Mouse (Mus musculus) thymus, postnatal 25 days (tissue): ENCODE data around the gene Insig1.

Source experiments
- DNase-seq: peaks from one replicate; pipeline ENCODE4 v3.0.0; 2022

Insig1 gene

DNA sequence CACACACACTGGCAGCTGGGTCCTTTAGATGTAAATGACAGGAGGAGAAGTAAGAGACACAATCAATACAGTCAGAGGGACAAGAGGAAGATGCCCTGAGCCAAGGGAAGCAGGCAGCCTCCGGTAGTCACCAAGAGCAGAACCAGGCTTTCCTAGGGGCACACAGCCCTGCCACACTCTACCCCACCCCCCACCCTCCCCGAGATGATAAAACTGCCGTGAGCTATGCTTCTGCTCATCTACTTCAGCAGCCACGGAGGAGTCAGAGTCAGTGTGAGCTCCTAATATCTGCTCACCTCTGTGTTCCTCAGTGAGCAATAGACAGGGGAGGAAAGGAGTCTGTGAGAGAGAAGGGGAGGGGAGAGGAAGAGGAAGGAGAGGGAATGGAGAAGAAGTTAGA lies 5.9 kb upstream of the Insig1 start:
- no peak for DNase-seq

DNA sequence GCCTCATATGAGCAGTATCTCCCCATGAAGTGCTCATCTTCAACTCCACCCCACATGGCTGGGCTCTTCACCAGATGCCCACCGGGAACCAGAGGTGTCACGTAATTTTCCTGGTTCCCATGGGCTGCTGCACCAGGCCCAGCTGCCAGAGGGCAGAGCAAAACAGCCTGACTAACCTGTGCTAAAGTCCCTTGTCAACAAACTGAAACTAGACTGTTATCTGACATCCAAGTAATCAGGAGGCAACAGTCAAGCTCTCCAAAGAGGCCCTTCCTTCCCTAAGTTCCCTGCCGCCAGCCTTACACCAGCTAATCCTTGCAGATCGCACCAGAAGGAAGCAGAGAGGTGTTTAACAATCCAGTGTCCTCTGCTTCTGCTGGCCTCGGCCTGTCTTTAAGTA lies 4.9 kb upstream of the Insig1 start:
- DNase-seq, result no peak

DNA sequence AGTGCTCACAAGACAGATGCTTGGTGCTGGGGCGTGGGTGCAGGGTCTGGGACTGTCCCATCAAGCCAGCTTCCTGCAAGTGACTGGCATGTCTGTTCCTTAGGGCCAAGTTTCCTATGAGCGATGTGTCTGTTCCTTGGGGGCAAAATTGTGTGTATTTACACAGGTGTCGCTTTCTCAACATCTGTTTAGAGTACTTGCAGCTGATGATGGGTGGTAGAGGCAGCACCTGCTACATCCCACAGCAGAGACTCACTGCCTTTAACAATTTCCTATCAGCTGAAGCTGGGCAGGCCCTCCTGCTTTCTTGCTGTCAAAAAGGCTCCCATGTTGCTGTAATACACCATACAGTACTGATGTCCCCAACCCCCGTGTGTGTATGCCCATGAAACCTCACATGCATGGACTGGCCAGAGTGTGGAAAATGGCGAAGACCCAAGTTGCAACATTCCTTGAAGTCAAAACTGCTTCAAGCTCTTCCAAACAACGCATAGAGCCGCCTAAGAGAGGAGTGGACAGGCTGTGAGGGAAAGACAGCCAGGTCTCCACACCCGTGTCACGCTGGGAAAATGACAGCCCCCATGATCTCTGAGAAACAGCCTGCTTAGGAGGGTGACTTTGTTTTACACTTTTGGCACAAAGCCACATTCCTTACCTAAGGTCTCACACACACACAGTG lies 875 bp upstream of the Insig1 start:
- peak; percentile 17 for DNase-seq

DNA sequence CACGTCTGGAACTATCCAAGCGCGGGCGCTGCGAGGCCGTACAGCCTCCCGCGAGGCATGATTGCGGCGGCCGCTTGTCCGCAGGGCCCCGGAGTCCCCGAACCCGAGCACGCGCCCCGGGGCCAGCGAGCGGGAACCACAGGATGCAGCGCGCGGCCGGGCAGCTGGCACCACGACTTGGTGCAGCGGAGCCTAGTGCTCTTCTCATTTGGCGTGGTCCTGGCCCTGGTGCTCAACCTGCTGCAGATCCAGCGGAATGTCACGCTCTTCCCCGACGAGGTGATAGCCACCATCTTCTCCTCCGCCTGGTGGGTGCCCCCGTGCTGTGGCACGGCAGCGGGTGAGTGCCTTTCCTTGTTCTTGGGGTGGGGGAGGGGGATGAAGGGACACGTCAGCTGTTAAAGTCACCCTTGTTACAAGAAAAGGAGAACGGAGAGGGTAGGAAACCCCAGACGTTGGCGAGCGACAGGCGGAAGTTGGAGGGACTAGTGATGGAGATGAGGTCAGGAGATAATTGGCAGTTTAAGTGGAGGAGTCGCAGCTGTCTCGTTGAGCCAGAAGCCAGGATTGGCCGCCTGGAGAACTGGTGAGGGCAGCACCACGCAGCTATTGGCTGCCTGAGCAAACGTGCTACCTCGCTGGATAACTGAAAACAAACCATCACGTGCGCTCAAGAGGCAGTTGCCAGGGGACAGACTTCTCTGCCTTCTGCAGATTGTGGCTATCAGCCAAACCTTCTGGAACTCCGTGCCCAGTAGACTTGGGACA lies 477 bp downstream of the Insig1 start:
- DNase-seq, result peak; percentile 76

DNA sequence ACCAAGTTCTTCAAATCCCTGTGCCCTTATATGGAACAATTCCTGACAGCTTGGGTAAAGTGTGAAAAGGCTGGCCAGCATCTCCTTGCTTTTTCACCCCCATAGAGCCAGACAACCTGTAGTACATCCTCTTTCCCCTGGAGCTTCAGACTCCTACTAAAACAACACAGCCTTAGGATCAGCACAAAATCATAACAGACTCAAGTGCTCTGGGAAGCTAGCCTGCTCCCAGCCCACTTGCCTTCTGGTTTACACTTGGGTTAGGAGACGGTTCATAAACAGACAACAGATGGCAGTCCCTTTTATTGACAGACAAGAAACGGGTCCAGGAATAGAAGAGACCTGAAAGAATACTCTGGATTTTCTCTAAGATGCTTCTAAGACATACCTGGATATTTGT lies 8.3 kb downstream of the Insig1 start:
- no peak for DNase-seq

DNA sequence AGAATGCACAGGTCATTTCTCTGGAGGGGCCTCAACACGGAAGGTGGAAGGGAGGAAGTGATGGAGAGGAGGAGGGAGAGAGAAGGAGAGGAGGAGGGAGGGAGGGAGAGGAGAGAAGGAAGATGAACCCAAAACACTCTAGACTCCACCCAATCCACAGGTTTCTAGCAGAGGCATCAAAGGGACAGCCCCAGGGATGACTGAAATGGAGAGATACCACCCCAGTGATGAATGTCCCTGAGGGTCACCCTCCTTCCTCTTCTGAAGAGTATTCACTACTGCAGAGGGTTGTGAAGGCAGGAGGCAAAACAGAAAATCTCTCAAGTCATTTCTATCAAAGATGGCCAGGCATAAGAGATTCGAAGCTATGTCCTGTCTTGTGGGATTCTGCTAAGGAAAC lies 10.0 kb downstream of the Insig1 start:
- no peak for DNase-seq

DNA sequence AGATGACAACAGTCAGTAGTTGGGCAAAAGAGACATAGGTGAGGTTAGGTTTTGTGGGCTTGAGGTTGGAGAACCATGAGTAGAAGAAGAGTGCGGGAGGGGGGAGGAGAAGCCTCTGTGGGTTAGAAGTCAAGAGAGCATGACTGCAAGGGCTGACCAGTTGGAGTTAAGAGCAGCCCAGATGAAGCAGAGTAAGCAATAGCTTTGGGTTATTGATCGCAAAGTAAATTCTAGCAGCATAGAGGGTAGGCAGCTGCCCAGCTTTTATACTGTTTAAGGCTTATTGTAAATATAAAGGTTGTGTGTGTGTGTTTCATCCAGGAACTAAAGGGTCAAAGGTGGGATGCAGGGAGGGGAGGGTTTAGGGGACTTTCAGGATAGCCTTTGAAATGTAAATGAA lies 10.7 kb downstream of the Insig1 start:
- DNase-seq, result no peak

DNA sequence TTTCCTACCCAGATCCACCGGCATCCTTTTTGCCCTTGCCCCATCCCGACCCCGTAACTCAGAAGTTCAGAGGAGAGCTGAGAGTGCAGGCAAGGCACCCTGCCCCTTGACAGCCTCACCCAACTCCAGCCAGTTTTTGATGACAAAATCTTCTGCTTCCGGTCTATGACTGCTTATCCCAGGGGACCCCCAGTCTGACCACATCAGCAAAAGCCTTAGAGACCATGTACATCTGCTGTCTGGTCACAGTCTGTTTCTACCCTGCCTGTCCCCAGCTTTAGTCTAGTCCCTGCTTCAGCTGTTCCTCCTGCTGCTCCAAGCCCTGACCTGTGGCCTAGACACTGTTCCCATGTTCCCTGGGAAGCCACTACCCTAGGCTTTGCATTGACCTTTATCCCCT lies 11.1 kb downstream of the Insig1 start:
- no peak for DNase-seq

DNA sequence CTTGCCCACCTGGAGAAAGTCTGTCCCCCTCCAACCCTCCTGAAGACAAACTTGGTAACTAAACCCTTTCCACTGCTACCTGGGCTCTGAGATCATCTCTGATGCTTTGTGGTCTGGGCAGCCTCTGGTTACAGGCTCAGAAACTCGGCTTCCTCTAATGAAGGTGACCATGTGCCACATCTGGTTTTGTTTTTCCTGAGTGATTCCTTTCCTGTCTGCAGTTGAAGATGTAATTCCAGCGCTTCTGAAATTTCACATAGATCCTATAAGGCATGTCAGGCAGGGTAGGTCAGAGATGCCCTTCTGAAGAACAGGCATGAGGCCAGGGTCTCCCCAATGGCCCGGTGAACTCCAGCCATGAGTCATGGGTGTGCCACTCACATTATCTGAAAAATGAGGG lies 11.6 kb downstream of the Insig1 start:
- DNase-seq, result no peak

DNA sequence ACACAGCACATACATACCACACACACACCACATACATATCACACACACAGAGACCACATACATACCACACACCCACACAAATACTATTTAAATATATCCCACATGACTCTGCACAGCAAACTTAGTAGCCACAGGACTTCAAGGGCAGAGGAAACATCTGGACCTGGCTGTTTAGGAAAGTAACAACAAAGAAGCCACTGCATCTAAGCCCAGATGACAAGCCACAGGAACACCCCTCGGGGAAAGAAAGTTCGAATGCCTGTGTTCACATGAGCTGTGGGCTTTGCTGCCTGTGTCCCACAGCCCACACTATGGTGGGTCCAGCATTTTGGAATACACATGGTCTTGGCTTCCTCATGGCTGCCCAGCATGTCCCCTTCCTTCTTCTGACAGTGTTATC lies 13.6 kb downstream of the Insig1 start:
- no peak for DNase-seq

DNA sequence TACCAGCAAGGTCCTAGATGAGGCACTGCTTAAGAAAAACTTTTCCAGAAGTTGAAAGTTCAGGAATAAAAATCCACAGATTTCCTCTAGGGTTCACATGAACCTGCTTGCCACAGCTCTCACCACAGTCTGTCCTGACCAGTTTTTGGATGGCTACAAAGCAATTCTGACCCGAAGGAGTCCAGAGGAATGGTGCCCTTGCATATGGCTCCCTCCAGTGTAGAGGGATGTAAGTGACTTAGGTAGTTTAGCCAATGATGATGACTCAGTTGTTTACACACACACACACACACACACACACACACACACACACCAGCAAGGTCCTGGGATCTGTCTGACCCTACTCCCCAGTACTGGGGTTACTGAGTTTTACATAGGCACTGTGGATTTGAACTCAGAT lies 19.4 kb downstream of the Insig1 start:
- no peak for DNase-seq

DNA sequence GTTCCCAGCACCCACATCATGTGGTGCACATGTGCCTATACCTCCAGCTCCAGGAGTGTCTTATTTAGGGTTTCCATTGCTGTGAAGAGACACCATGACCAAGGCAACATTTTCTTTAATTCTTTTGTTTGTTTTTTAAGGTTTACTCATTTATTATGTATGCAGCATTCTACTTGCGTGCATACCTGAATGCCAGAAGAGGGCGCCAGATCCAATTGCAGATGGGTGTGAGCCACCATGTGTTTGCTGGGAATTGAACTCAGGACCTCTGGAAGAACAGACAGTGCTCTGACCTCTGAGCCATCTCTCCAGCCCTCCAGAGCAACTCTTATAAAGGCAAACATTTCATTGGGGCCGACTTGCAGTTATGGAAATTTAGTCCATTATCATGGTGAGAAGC lies 21.2 kb downstream of the Insig1 start:
- no peak for DNase-seq

DNA sequence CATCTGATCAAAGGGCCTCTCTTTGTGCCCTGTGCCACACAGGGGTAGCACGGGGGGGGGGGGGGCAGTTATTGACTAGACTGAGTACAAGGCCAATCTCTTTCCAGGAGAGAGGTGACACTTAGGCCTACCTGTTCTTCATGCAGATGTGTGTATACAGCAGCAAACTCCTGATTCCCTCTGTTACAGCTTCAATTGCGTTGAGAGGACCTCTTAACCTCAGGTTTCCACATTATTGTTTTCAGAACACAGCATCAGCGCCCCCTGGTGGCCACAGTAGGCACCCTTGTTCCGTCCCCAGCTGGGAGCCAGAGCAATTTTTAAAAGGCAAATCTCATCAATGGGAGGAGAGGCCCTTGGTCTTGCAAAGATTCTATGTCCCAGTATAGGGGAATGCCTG lies 22.7 kb downstream of the Insig1 start:
- DNase-seq, result peak; percentile 71

DNA sequence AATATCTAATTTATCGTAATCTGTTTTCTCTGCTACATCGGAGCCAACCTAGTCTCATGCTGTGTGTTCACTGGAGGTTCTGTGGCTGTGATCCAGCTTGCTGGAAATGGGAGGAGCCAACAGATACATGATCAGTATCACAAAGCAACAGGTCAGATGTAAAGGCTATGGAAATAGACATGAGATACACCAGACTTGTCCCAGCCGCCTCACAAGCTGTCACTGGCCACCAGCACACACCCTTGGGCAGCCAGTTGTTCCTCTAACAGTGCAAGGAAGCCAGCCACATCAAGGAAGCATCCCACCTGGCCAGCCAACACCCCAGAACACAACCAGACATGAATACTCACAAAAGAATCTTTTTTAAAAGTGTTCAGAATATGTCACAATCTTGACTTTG lies 23.2 kb downstream of the Insig1 start:
- no peak for DNase-seq

DNA sequence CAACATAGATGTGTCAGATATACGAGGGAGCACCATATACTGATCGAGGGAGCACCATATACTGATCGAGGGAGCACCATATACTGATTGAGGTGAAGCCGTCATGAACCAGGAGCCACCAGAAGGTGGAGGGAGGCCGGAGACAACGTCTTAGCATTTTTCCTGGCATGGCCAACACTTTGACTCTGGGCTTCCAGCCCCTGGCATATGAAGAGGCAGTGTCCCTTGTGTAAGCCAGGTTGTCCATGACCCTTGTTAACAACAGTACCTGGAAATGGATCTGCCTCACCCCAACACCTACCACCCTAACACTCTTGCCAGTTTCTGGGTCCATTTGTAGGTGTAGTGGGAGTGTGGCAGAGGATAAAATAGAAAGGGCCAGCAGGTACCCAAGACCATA lies 23.7 kb downstream of the Insig1 start:
- DNase-seq, result no peak

DNA sequence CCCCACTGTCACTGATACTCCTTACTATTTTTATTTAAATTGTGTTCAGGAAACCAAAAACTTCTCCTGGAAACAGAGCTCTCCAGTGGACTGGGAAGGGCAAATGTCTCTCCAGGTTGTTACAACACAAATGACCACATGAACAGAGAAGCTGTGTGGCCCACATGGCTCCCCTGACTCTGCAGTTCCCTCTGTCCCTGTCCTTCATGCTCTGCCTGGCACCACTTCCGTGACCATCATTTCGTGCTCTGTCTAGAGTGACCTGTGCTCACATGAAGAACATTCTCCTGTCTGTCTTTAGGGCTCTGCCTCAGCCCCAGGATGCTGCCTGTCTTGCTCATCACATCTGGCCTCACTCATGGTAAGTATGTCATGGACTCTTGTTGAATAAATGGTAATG lies 24.5 kb downstream of the Insig1 start:
- DNase-seq, result no peak

DNA sequence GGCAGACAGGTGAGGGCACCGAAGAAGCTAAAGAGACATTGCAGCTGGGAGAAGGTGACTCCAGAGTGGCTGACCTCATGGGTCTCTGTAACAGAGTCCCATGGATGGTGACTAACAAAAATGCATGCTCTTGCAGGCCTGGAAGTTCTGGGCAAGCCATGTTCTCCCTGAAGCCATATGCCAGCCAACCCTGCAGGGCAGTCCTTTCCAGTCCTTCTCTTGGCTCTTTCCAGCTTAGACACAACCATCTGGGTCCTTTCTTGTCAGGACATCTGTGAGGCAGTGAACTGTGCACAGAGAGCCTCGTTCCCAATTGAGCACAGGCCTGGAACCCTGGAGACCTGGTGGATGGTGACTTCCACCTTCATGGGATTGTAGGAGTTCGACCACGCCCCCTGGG lies 35.8 kb downstream of the Insig1 start:
- no peak for DNase-seq

DNA sequence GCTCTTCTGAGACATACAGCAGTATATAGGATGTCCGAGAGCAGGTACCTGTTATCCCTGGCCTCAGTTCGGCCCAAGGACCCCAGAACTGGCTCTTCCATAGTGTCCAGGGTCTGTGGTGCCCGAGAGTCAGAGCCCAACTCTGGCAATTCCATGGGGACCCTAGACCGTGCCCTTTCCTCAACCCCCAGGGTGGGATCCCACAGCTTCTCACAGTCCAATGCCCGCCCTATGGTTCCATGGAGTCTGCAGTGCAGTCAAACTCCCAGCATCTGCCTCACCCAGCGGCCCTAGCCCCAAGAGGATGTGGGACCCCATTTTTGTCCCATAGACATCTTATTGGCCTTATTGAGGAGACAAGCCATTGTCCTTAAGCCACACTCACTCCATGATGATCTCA lies 36.8 kb downstream of the Insig1 start:
- no peak for DNase-seq

DNA sequence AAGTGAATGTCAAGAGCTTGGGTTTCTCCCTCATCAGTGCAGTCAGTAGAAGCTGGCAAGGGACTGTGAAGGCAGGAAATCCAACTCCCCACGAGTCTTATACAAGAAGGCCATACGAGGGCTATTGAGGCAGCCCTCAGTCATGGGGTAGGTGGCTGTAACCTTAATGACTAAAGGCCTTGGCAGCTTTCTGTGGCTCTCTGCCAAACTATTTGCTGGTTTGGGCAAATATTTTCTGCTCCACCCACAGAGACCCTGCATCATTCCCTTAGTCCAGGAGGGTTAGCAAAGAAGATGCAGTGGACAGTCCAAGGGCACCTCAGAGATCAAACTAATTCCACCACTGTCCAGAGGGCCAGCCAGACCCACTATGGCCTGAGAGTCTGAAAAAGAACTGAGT lies 39.7 kb downstream of the Insig1 start:
- DNase-seq, result no peak

DNA sequence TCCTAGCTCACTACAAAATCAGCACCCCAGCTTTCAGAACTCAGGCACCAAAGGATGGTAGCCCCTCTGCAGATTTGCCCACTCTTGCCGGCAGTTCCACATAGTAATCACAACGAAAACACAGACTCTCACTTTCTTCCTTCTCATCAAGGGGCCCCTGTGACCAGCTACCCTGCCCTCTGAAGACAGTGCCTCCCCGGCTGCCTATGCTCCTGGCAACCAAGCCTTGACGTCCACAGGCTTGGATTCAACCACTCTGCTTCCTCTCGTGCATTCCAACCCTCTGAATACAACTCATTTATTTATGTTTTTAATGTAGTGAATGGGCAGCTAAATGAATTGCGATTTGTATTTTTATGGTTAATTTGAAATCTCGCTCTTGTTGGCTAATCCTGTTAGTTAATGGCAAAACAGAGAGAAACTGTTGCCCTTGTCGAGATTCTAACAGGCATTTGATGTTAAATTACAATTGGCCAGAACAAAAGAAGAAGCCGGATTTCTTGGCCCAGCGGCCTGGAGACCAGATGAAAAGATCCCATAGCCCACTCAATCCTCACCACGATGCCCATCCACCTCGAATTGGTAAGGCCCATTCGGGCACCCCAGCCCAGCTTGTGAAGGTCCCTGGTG lies 46.2 kb downstream of the Insig1 start:
- DNase-seq, result no peak

DNA sequence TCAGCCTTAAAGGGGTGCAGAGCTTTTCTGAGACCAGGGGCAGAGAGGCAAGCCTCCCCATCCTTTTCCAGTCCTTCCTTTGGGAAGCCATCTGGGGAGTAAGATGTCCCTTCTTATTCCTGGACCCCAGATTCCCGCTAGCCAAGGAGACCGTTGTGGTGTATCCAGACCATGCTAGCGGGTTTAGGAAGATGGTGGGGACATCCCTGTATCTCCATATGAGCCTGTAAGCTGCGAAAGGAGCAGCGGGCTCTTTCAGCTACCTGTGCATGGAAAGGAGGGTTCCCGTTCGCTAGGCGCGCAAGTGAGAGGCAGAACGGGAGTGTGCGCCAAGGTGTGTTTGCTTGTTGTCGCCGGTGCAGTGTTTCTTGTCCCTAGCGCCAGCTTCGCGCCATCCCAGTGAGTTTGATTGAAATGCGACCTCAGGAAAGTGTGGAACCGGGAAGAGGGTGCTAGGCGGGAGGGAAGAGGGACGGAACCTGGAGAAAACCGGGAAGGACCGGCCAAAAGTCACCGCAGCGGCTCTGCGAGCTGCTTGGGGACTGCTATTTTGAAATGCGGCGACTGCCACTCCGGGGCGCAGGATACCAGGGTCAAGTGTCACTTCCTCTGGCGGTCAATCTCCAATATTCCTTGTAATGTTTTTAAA lies 46.8 kb downstream of the Insig1 start:
- no peak for DNase-seq

DNA sequence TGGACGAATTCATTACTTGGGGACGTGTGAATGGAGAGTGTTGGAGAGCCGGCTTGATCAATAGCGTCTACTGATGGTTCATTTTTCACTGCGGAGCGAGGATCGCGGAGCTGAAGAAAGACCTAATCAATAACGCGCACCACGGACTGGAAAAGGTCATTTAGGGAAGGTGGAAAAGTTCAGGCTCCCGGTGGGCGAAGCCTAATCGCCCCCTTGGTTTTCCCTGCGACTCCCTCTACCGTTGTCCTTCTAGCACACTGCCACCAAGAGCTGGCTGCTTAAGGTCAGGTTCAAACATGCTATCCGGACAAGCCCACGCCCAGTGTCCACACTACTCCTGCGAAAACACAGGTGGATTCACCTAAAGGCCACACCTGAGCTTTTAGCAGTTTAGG lies 47.4 kb downstream of the Insig1 start:
- DNase-seq, result no peak

DNA sequence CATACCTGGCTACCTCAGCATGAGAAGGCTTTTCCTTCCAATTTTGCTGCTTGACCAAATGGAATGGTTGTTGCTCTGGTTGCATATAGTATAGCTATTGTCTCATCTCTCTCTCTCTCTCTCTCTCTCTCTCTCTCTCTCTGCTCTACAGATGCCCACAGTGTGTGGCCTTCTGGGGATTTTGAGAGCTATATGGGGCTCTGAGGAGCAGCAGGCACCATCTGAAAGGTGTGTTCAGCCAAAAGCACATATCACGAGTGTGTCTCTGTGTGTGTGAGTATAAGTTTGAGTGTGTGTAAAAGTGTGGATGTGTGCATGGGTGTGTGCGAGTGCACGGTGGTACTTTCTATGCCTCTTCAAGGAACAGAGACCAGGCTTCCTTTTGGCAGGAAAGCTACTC lies 48.4 kb downstream of the Insig1 start:
- no peak for DNase-seq
